Mouse (Mus musculus) adipocyte (in vitro differentiated cells): Measurements from ENCODE around the gene Mroh3.

Experiments
- DNase-seq: peaks from one replicate; pipeline ENCODE4 v3.0.0-alpha.2; 2016; ENCODE audit warnings: low spot score

Gene Mroh3

GRCm38 (mm10) chr1:136212803-136213202 is at the start of gene Mroh3:
Gene Mroh3, minus strand, starts transcription at chr1:136212828.
- no peak for DNase-seq

- no peak for DNase-seq
Measured at GRCm38 (mm10) chr1:136260635-136261238, 48.1 kb upstream of the Mroh3 start, which contains the start of gene Gpr25. Gene Gpr25, minus strand, starts transcription at chr1:136260873.

- DNase-seq = no peak
Measured at GRCm38 (mm10) chr1:136259893-136260634, 47.4 kb upstream of the Mroh3 start.

DNA sequence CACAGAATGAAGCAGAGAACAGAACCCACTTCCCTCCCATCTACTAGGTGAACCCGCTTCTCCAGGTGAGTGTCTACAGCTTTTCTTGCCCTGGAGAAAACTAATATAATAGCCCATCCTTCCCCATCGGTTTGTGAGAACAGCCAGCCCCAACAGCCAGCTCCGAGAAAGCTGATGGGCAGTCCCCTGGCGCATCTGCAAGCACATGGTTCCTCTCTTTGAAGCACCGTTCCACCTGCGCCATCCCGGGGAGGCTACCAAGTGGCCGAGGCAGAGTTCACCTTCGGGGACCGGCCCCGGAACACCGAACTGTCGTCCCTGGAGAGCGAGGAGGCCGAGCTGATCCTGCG is 46.9 kb upstream of the Mroh3 start:
- DNase-seq = no peak

DNA sequence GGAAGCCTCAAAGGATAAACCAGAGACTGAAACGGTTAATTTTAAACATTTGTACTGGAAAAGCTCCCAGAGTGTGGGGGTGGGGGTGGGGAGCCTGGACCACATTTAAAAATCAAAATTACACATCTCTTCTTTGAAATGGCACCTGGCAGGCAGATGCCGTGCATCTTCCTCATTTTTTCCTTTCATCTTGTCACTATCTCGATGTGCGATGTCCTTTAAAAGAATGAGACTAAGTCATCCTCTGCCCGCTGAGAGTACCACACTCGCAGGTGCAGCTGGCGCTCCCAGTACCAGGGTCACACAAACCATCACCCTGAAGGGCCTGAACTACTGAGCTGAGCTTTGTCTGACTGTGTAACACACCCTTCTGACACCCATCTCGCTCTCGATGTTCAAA is 45.9 kb upstream of the Mroh3 start:
- no peak for DNase-seq

DNA sequence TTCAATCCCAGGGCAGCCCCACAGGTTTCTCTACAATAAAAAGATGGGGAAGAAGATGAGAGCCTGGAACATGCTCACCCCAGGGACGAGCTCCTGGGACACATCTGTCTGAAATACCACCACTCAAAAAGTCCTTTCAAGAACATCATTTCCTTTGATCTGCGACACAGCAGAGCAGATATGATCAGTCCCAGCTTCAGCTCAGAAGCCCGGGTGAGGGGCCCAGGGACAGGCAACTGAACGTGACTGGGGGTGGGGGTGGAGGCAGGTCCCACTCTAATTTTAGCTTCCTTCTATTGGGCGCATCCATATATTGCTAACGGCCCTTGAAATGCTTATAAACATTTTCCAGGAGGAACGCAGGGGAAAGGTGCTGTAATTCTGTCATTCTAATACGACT is 43.0 kb upstream of the Mroh3 start:
- DNase-seq = no peak

GRCm38 (mm10) chr1:136255174-136255573 is 42.5 kb upstream of the Mroh3 start:
- DNase-seq = no peak

- no peak for DNase-seq
Measured at GRCm38 (mm10) chr1:136254503-136255065, 42.0 kb upstream of the Mroh3 start.

- no peak for DNase-seq
Measured at GRCm38 (mm10) chr1:136253472-136253871, 40.8 kb upstream of the Mroh3 start.

- DNase-seq = no peak
Measured at GRCm38 (mm10) chr1:136249662-136250061, 37.0 kb upstream of the Mroh3 start.

DNA sequence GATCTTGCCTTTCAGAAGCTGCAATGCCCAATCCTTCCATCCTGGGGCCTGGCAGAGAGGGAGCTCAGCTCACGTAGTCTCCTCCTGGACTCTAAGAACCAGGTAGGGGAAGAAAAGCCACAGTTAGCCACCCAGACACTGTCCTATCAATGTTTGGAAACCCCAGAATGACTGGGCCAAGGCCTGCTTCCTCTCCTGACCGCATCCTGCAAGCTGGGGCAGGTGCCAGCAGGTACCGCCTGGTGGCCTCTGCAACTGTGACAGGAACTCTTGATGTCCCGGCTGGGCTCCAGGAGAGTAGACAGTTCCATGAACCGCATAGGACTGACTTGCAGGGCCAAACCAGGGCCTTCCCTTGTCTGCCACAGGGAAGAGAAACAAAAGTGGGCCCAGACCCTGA is 34.8 kb upstream of the Mroh3 start:
- no peak for DNase-seq

GRCm38 (mm10) chr1:136244469-136244868 is 31.8 kb upstream of the Mroh3 start:
- DNase-seq = no peak

DNA sequence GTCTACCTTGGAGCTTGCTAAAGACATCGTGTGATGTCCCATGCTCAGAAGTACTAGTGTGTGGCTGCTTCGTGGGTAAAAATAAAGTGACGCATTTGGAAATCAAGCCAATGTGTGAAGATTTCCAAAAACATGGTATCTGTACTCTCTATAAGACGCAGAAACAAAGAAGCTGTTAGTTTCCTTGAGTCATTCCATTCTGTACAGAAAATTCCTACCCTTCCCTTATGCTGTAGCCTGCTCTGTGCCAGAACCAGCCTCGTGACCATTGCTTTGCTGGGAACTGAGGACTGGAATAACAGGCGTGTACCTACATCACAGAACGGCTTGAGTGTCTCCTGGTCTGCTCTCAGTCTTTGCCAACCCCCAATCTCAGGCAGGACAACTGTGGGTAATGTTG is 29.2 kb upstream of the Mroh3 start:
- DNase-seq = no peak

- no peak for DNase-seq
Measured at GRCm38 (mm10) chr1:136238495-136238894, 25.9 kb upstream of the Mroh3 start.

GRCm38 (mm10) chr1:136234595-136235092 is 22.0 kb upstream of the Mroh3 start:
- no peak for DNase-seq

GRCm38 (mm10) chr1:136233892-136234594 is 21.4 kb upstream of the Mroh3 start, which contains the start of gene Inava:
Gene Inava, minus strand, starts transcription at chr1:136234264.
- no peak for DNase-seq

DNA sequence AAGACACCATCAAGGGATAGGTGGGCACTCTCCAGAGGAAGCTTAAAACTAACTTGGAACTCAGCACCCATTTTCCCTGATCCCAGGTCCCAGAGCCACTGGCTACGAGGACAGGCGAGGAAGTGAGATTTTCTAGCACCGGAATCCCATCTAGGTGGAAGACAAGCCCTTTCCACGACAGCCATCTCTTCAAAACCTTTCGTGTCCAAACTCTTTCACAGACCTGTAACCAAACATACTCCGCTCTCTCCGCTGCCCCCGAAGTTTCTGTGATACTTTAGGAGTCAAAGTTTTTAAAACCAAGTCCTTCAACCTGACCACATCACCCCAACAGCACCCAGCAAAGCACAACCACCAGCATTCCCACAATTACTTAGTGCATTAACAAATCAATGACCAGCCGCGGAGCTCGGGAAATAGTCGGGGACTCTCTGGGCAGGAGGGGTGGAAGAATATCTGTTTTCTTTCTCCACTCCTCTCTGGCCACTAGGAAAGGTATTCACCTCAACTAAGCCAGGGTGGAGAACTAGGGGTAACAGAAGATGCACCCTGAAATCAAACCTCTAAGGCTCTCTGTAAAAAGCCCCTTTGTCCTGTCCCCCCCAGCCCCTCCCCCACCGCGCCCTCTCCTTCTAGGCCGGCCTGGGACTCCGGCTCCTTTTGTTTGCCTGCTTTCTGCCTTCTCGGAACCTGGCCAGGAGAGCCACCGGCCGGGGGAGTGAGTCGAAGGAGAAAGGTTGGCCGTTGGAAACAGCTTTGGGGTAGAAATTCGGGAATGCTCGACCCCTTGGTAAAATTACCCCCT is 20.6 kb upstream of the Mroh3 start:
- no peak for DNase-seq

GRCm38 (mm10) chr1:136232285-136232926 is 19.8 kb upstream of the Mroh3 start:
- no peak for DNase-seq

DNA sequence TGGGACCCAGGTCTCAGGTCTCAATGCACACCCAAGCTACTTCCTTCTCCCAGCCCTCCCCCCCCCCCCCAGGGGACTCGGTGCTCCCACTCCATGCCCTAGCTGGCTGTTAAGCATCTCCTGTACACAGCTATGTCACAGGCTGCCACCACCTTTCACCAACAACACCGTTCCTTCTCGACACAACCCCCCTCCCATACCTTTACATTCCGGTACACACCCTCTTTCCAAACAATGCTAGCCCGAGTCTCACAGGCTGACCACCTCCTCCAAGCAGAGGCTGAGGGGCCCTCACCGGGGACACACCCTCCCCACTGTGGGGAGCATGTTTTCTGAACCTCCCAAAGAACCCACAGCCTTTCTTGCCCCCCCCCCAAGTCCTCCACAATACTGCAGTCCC is 19.0 kb upstream of the Mroh3 start:
- no peak for DNase-seq

DNA sequence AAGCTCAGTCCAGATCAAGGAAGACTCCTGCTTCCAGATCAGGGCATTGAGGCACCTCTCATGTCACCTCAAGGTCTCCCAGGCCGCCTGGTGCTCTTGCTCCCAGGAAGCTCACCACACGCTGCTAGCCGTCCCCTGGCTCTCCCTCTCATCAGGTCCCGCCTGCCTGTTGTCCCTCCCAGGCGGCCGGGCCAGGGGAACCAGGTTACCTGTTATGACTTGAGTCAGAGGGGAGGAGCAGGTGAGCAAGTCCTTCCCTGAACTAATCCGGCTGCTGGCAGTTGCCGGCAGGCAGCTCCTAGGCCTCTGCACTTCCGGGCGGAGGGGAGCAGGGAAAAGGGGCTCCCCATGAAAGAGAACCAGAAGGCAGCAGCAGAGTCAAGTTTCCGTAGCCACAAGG is 17.6 kb upstream of the Mroh3 start:
- DNase-seq = no peak

GRCm38 (mm10) chr1:136229040-136229373 is 16.4 kb upstream of the Mroh3 start:
- no peak for DNase-seq
